Mouse (Mus musculus) heart, embryonic 16.5 days (tissue): ENCODE results near the gene Gjc2. TPM values are rescaled to one million over a fixed set of nuclear protein-coding genes. Genes with fewer than 3 reads are reported as not detected.

ENCODE experiments used
- ATAC-seq: fragments of 200-750 bp; cut with Nextera tagmentation; replicated peaks from 2 replicates; pipeline ENCODE4 v1.8.0; 2017; ENCODE audit warnings: moderate number of reproducible peaks; ENCODE audit not compliant: insufficient read depth, low FRiP score; ENCODE audit errors: extremely low read depth
- H3K27ac ChIP-seq: fragments of 300-500 bp; sonication (generic); 2 replicates; pipeline ENCODE4 v1.5.1; 2014; ENCODE audit warnings: mild to moderate bottlenecking, low read length, control low read depth, moderate library complexity
- H3K27me3 ChIP-seq: fragments of 300-500 bp; sonication (generic); 2 replicates; pipeline ENCODE4 v1.6.1; 2014; ENCODE audit warnings: low read length, mixed read lengths; ENCODE audit not compliant: control insufficient read depth, insufficient read depth
- H3K36me3 ChIP-seq: fragments of 300-500 bp; sonication (generic); 2 replicates; pipeline ENCODE4 v1.6.1; 2014; ENCODE audit not compliant: control insufficient read depth, insufficient read depth
- H3K4me1 ChIP-seq: fragments of 300-500 bp; sonication (generic); 2 replicates; pipeline ENCODE4 v1.6.1; 2014; ENCODE audit warnings: low read length, mixed read lengths; ENCODE audit not compliant: control insufficient read depth, insufficient read depth
- H3K4me2 ChIP-seq: fragments of 300-500 bp; sonication (generic); 2 replicates; pipeline ENCODE4 v1.6.1; 2014; ENCODE audit warnings: low read depth, mild to moderate bottlenecking, control low read depth, low read length
- H3K4me3 ChIP-seq: fragments of 300-500 bp; sonication (generic); 2 replicates; pipeline ENCODE4 v1.5.1; 2014; ENCODE audit warnings: mild to moderate bottlenecking, control low read depth, low read length
- H3K9ac ChIP-seq: fragments of 300-500 bp; sonication (generic); 2 replicates; pipeline ENCODE4 v1.6.1; 2014; ENCODE audit warnings: low read length, control low read depth
- H3K9me3 ChIP-seq: fragments of 300-500 bp; sonication (generic); replicated peaks from 2 replicates; pipeline ENCODE4 v1.6.1; 2016; ENCODE audit warnings: low read length; ENCODE audit not compliant: control insufficient read depth
- WGBS: fragments of 180-500 bp; shearing (Covaris S2); extraction: QIAGEN DNeasy Blood & Tissue Kit; methylation state at CpG from one replicate; pipeline ENCODE4 v1.1.7; 2014; 5-methylcytosine and 5-hydroxymethylcytosine counted together
- polyA plus RNA-seq: library from polyadenylated mRNA; unstranded; fragments of >200 nt; fragmentation: Nextera tagmentation; extraction: Ambion mirVana; gene quantifications from 2 replicates; pipeline ENCODE4 v1.2.1, GENCODE M21; 2015

The Gjc2 gene
- polyA plus RNA-seq, 1 experiment from 2014 or later: 0.54 TPM

DNA sequence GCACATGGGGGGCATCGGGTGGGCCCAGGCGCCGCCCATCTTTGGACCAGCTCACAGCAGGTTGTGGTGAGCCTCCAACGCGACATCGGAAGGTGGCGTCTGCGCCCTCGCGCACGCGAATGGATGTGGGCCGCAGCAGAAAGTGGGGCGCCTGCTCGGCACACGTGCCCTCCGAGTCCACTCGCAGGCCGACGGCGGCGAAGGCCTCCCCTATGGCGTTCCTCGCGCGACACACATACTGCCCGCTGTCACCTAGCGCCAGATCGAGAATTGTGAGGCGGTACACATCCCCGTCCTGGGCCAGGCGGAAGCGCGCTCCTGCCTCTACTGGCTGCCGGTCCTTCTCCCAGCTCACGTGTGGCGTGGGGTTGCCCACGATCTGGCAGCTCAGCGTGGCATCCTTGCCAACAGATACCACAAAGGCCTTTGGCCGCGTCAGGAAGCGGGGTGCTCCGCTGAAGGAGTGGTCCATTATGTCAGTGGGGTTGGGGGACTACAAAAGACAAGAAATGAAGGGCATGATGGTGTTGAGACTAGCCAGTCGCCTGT, 47.0 kb downstream of the Gjc2 start, which contains the start of gene Obscn:
Gene Obscn, minus strand, starts transcription at position 499 of the 549 bp plus-strand sequence.
- Histone ChIP-seq H3K9ac (peak within 1 kb of the TSS; percentile 81), H3K27ac (no peak within 1 kb of the TSS), H3K27me3 (peaks cover 40% of the 10 kb centered on the region), H3K36me3 (peaks cover 8% of the 10 kb centered on the region; the same call in 1 of the 2 replicates), H3K4me2 (peak within 1 kb of the TSS; percentile 75), H3K4me3 (peak within 1 kb of the TSS; percentile 51), H3K4me1 (peaks cover 34% of the 10 kb centered on the region), H3K9me3 (no peaks in the 10 kb centered on the region)
- ATAC-seq: no peak
- 31% methylated on average over 44 of the region's 44 CpGs for WGBS

DNA sequence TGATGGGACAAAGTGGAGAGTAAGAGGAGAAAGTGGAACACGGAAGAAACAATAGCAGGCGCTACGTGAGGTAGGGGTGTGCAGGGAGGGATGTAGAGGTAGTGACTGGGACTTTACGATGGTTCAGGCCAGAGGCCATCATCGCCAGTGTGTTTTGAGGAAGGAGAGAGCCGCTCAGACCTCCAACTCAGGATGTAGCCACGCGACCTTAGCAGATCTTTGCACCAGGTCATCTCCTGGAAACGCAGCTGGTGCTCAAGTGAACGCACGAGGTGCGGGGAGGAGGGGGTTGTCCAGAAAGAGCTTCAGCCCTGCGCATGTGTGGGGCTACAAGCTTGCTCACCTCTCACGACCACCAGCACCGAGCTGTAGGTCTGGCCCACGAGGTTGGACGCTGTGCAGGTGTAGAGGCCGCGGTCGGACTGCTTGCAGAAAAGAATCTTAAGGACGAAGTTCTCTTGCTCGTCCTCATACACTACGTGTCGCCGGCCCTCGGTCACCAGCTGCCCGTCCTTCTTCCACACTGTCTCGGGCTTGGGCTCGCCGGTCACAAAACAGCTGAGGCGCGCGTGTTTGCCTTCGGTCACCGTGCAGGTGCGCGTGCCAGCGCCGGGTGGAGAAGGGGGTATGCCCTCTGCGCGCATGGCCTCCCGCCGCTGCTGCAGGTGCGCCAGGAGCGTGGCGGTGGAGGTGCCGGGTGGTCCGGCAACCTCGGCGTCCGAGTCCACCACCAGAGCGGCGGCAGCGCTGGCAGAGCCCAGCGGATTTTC, 47.8 kb downstream of the Gjc2 start:
- 24% methylated on average over 55 of the region's 55 CpGs for whole genome bisulfite sequencing
- no peak overlapping the region for H3K27ac ChIP-seq
- peak overlapping the region; percentile 21 for H3K4me3 ChIP-seq
- ATAC-seq: no peak
- peaks cover 40% of the 10 kb centered on the region for H3K27me3 ChIP-seq
- no peaks in the 10 kb centered on the region for H3K9me3 ChIP-seq
- peaks cover 34% of the 10 kb centered on the region for H3K4me1 ChIP-seq
- 0 out of 2 replicates have a peak overlapping the region, but pooled peaks have one; percentile 42 for H3K9ac ChIP-seq
- peaks cover 8% of the 10 kb centered on the region; the same call in 1 of the 2 replicates for H3K36me3 ChIP-seq
- peak overlapping the region; percentile 75 for H3K4me2 ChIP-seq

DNA sequence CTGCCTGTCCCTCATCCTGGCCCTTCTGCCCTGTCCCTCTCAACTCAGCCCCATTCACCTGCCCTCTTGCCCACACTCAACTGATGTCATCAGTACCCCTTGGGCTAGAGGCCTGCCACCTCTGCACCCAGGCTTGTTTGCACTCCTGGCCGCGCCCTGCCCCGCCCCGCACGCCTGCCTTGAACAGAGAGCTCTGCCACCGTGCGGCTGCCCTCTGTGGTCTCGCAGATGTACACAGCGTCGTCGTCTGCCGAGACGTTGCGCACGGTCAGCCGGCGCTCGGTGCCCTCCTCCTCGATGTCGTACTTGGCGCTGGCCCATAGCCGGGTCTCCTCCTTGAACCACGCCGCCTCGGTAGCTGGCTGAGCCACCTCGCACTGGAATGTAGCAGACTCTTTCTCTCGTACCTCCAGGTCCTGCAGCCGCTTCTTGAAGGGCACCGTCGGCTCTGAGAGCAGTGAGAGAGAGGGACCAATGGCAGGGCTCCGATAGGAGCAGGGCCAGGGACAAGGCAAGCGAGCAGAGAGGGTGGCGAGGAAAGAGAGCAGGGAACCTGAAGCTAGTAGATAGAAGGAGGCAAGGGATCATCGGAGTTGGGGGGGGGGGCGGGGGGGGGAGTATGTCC, 48.5 kb downstream of the Gjc2 start:
- peaks cover 32% of the 10 kb centered on the region for H3K4me1 ChIP-seq
- ATAC-seq: no peak; the same call in 1 of the 2 replicates
- 0 out of 2 replicates have a peak overlapping the region, but pooled peaks have one; percentile 13 for H3K27ac ChIP-seq
- H3K9ac ChIP-seq: peak overlapping the region; percentile 50
- H3K4me3 ChIP-seq: peak overlapping the region; percentile 27
- H3K27me3 ChIP-seq: peaks cover 40% of the 10 kb centered on the region
- WGBS: 14% methylated on average over 34 of the region's 35 CpGs
- H3K36me3 ChIP-seq: peaks cover 13% of the 10 kb centered on the region
- H3K4me2 ChIP-seq: peak overlapping the region; percentile 75
- H3K9me3 ChIP-seq: no peaks in the 10 kb centered on the region

DNA sequence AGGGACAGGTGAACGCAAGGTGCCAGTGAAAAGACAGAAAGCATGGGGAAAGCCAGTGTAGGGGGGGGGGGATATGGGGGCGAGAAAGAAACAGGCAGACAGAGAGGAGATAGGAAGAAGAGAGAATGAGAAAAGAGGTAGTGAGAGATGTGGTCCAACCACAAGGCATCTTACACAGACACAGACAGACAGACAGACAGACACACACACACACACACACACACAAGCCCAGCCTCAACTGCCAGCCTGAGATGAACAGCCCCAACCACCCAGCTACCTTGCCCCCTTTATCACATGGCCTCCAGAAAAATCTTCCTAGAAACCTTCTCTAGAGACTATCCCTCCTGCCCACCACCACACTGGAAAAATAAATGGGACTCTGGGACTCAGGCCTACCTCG, 50.9 kb downstream of the Gjc2 start:
- H3K27ac ChIP-seq: no peak overlapping the region
- peaks cover 36% of the 10 kb centered on the region for H3K27me3 ChIP-seq
- no peak for ATAC-seq
- H3K4me1 ChIP-seq: peaks cover 26% of the 10 kb centered on the region
- H3K9me3 ChIP-seq: no peaks in the 10 kb centered on the region
- H3K4me3 ChIP-seq: no peak overlapping the region
- H3K9ac ChIP-seq: no peak overlapping the region
- H3K36me3 ChIP-seq: peaks cover 18% of the 10 kb centered on the region
- 80% methylated on average over 2 of the region's 3 CpGs for WGBS
- H3K4me2 ChIP-seq: no peak overlapping the region

DNA sequence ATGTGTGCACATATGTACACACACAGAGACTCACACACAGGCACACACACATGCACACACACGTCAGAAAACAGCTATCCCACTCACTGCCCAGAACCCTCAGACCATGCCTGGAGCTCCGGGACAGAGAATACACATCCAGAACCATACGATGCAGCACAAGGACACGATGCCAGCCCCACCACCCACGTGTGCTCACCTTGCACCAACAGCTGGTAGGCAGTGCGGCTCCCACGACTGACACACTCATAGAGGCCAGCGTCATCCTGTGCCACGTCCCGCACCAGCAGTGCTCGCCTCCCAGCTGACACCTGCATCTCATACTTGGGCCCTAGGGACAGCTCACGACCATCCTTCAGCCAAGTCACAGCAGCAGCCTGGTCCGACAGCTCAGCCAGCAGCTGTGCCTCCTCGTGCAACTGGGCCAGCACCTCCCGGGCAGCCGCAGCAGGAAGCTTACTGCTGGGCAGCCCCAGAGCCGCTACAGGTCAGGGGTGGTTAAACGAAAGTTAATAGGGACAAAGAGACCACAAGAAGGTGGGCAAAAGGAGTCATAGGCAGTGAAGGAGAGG, 51.6 kb downstream of the Gjc2 start:
- H3K36me3 ChIP-seq: peaks cover 20% of the 10 kb centered on the region
- no peak overlapping the region for H3K27ac ChIP-seq
- H3K4me1 ChIP-seq: peaks cover 21% of the 10 kb centered on the region
- no peak overlapping the region for H3K9ac ChIP-seq
- no peak for ATAC-seq
- 73% methylated on average over 18 of the region's 18 CpGs for WGBS
- no peaks in the 10 kb centered on the region for H3K9me3 ChIP-seq
- H3K4me2 ChIP-seq: no peak overlapping the region
- H3K27me3 ChIP-seq: peaks cover 32% of the 10 kb centered on the region
- no peak overlapping the region for H3K4me3 ChIP-seq

DNA sequence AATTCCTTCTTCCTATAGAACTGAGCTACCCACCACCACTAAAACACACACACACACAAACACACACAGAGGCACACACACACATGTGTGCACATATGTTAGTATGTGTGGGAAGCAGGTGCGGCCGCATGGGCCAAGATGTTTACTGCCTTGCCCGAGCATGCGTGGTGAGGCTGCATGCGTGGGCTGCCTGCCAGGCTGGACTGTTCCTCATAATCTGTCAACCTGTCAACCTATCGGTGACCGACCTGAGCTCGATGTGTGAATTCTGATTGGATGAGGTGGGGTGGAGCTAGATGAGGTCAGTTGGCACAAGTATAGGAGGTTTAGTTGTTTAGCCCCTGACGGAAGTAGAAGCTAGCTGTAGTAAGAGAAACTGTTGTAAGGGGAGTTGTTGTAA, 52.2 kb downstream of the Gjc2 start:
- Histone ChIP-seq H3K36me3 (peaks cover 21% of the 10 kb centered on the region), H3K4me2 (no peak overlapping the region), H3K27ac (no peak overlapping the region), H3K9me3 (no peaks in the 10 kb centered on the region), H3K9ac (no peak overlapping the region), H3K27me3 (peaks cover 25% of the 10 kb centered on the region), H3K4me3 (no peak overlapping the region), H3K4me1 (peaks cover 14% of the 10 kb centered on the region)
- 62% methylated on average over 9 of the region's 9 CpGs for WGBS
- ATAC-seq: no peak

Other genes starting within 250 kb of the Gjc2 start
- gene Rnf187, start 244.3 kb downstream of the Gjc2 start, polyA plus RNA-seq: 172 and 176 TPM in 2 replicates
- 21.8 and 27.5 TPM in 2 replicates for gene Hist3h2ba, start 234.3 kb downstream of the Gjc2 start, polyA plus RNA-seq
- gene Hist3h2a, start 228.5 kb downstream of the Gjc2 start, polyA plus RNA-seq: 33.9 and 35.2 TPM in 2 replicates
- 0.26 and 0.39 TPM in 2 replicates for gene Trim17, start 228.5 kb downstream of the Gjc2 start, polyA plus RNA-seq
- 37.1 and 40.3 TPM in 2 replicates for gene Trim11, start 205.1 kb downstream of the Gjc2 start, polyA plus RNA-seq
- 87.2 and 91.9 TPM in 2 replicates for gene Obscn, start 46.8 kb downstream of the Gjc2 start, polyA plus RNA-seq
- gene Iba57, start 19.5 kb downstream of the Gjc2 start, polyA plus RNA-seq: 9.5 and 10.4 TPM in 2 replicates
- 130 and 140 TPM in 2 replicates for gene Guk1, start 9.0 kb upstream of the Gjc2 start, polyA plus RNA-seq
- 115 and 131 TPM in 2 replicates for gene Mrpl55, start 19.3 kb upstream of the Gjc2 start, polyA plus RNA-seq
- gene 2310033P09Rik, start 25.1 kb upstream of the Gjc2 start, polyA plus RNA-seq: 18.8 and 21.0 TPM in 2 replicates
- 597 and 626 TPM in 2 replicates for gene Arf1, start 45.1 kb upstream of the Gjc2 start, polyA plus RNA-seq
- gene Wnt3a, start 107.5 kb upstream of the Gjc2 start, polyA plus RNA-seq: not detected in 2 replicates
- gene Wnt9a, start 123.7 kb upstream of the Gjc2 start, polyA plus RNA-seq: 2.7 and 2.9 TPM in 2 replicates
- not detected in 2 replicates for gene Prss38, start 192.4 kb upstream of the Gjc2 start, polyA plus RNA-seq